Mouse (Mus musculus) CH12.LX (cell line): Measurements from ENCODE around the gene A930033H14Rik. TPM values are rescaled to one million over a fixed set of nuclear protein-coding genes. Genes with fewer than 3 reads are reported as not detected.

Experiments used
- DNase-seq: peaks from one replicate; pipeline ENCODE4 v3.0.0-alpha.2; 2013; ENCODE audit errors: extremely low read depth
- H3K27ac ChIP-seq: 2 replicates; pipeline ENCODE4 v1.5.1; 2012; ENCODE audit warnings: low read depth, mild to moderate bottlenecking, control low read depth, moderate library complexity; ENCODE audit not compliant: insufficient read depth
- H3K27me3 ChIP-seq: replicated peaks from 2 replicates; pipeline ENCODE3; 2012; ENCODE audit warnings: inconsistent platforms
- H3K36me3 ChIP-seq, 2 experiments: replicated peaks in 1 of 2; 2 replicates each; pipeline versions ENCODE3 to v1.6.1; 2012; ENCODE audit warnings: inconsistent platforms in 1 of 2, low read length in 1 of 2, mild to moderate bottlenecking in 1 of 2, mixed read lengths in 1 of 2, moderate library complexity in 1 of 2; ENCODE audit not compliant: control insufficient read depth in 1 of 2, insufficient read depth in 1 of 2
- H3K4me1 ChIP-seq, 2 experiments: 2 replicates each; pipeline ENCODE4 v1.6.1; 2012; ENCODE audit warnings: inconsistent platforms in 1 of 2, moderate library complexity in 1 of 2; ENCODE audit not compliant: insufficient read depth in 2 of 2, control insufficient read depth in 1 of 2
- H3K4me2 ChIP-seq: 2 replicates; pipeline ENCODE4 v1.6.1; 2012; ENCODE audit warnings: low read depth, mild to moderate bottlenecking, control low read depth; ENCODE audit not compliant: poor library complexity, insufficient read depth, severe bottlenecking
- H3K4me3 ChIP-seq, 3 experiments: fragments of 150-350 bp in 1 of 3; sonication (generic) in 1 of 3; replicated peaks in 1 of 3; 2 replicates each; pipeline versions ENCODE3 to v1.5.1; 2011 to 2012; ENCODE audit warnings: low read depth in 2 of 3, low read length in 2 of 3, mild to moderate bottlenecking in 2 of 3, moderate library complexity in 2 of 3, control low read depth in 1 of 3, improper control_type of control experiment in 1 of 3, inconsistent platforms in 1 of 3, mixed read lengths in 1 of 3; ENCODE audit not compliant: poor library complexity in 1 of 3
- H3K79me2 ChIP-seq: replicated peaks from 2 replicates; pipeline ENCODE4 v1.6.1; 2012; ENCODE audit warnings: mild to moderate bottlenecking, moderate library complexity; ENCODE audit not compliant: control insufficient read depth, poor library complexity, insufficient read depth, severe bottlenecking; ENCODE audit errors: extremely low read depth
- H3K9ac ChIP-seq: 2 replicates; pipeline ENCODE4 v1.6.1; 2012; ENCODE audit warnings: low read depth, mild to moderate bottlenecking, control low read depth, moderate library complexity; ENCODE audit not compliant: insufficient read depth
- H3K9me3 ChIP-seq: replicated peaks from 2 replicates; pipeline ENCODE3; 2012; ENCODE audit warnings: low read length, inconsistent platforms, mixed read lengths
- BHLHE40 ChIP-seq: IDR thresholded peaks from 2 replicates; pipeline ENCODE4 v1.6.1; 2011; ENCODE audit warnings: mild to moderate bottlenecking, low read depth, low read length, improper control_type of control experiment
- CHD2 ChIP-seq: IDR thresholded peaks from 2 replicates; pipeline ENCODE4 v1.6.1; 2011; ENCODE audit warnings: low read length, improper control_type of control experiment
- E2F4 ChIP-seq: IDR thresholded peaks from 2 replicates; pipeline ENCODE4 v1.6.1; 2011; ENCODE audit warnings: low read depth, low read length, improper control_type of control experiment; ENCODE audit not compliant: insufficient replicate concordance
- EP300 ChIP-seq: IDR thresholded peaks from 2 replicates; pipeline ENCODE4 v1.6.1; 2011; ENCODE audit warnings: low read length, improper control_type of control experiment
- ETS1 ChIP-seq: conservative IDR thresholded peaks from 2 replicates; pipeline ENCODE4 v1.6.1; 2012; ENCODE audit warnings: low read depth, mild to moderate bottlenecking, inconsistent platforms, low read length, improper control_type of control experiment, moderate library complexity
- HCFC1 ChIP-seq: IDR thresholded peaks from 2 replicates; pipeline ENCODE4 v1.6.1; 2012; ENCODE audit warnings: low read depth, mild to moderate bottlenecking, inconsistent platforms, low read length, improper control_type of control experiment
- KAT2A ChIP-seq: IDR thresholded peaks from 2 replicates; pipeline ENCODE4 v1.6.1; 2012; ENCODE audit warnings: low read length, improper control_type of control experiment, inconsistent platforms; ENCODE audit not compliant: insufficient replicate concordance
- MAFK ChIP-seq: IDR thresholded peaks from 2 replicates; pipeline ENCODE4 v1.6.1; 2011; ENCODE audit warnings: low read length, improper control_type of control experiment; ENCODE audit not compliant: insufficient replicate concordance
- NELFE ChIP-seq: IDR thresholded peaks from 2 replicates; pipeline ENCODE4 v1.6.1; 2011; ENCODE audit warnings: low read depth, low read length, improper control_type of control experiment
- NRF1 ChIP-seq: IDR thresholded peaks from 2 replicates; pipeline ENCODE4 v1.6.1; 2014; ENCODE audit warnings: low read depth, mild to moderate bottlenecking, inconsistent platforms, low read length, improper control_type of control experiment, moderate library complexity
- POLR2A ChIP-seq: IDR thresholded peaks from 2 replicates; pipeline ENCODE4 v1.6.1; 2011; ENCODE audit warnings: low read depth, mild to moderate bottlenecking, improper control_type of control experiment, low read length
- POLR2AphosphoS2 ChIP-seq: IDR thresholded peaks from 2 replicates; pipeline ENCODE4 v1.6.1; 2011; ENCODE audit warnings: low read depth, low read length, improper control_type of control experiment
- SIN3A ChIP-seq: IDR thresholded peaks from 2 replicates; pipeline ENCODE4 v1.6.1; 2012; ENCODE audit warnings: low read length, improper control_type of control experiment, inconsistent platforms
- UBTF ChIP-seq: IDR thresholded peaks from 2 replicates; pipeline ENCODE4 v1.6.1; 2012; ENCODE audit warnings: low read depth, mild to moderate bottlenecking, inconsistent platforms, low read length, improper control_type of control experiment, moderate library complexity
- USF1 ChIP-seq: IDR thresholded peaks from 2 replicates; pipeline ENCODE4 v1.6.1; 2014; ENCODE audit warnings: low read depth, mild to moderate bottlenecking, inconsistent platforms, low read length, improper control_type of control experiment
- ZKSCAN1 ChIP-seq: IDR thresholded peaks from 2 replicates; pipeline ENCODE4 v1.6.1; 2012; ENCODE audit warnings: low read depth, inconsistent platforms, low read length, improper control_type of control experiment, borderline replicate concordance
- dilution Hi-C: fragments of 300-500 bp; cut with MboI; formaldehyde crosslinking; loops from 2 replicates; pipeline ENCODE4 v1.14.3; 2020; ENCODE audit warnings: low sequenced_read_pairs; ENCODE audit not compliant: extremely low pct_unique_long_range_greater_than_20kb, extremely low pct_ligation_motif_present
- in situ Hi-C: fragments of 300-500 bp; cut with MboI; formaldehyde crosslinking; loops from 3 replicates; pipeline ENCODE4 v1.14.3; 2019; ENCODE audit warnings: low sequenced_read_pairs, low pct_ligation_motif_present, low pct_unique_long_range_greater_than_20kb, mixed read lengths
- polyA plus RNA-seq: library from polyadenylated mRNA; unstranded; fragments of >175 nt; gene quantifications from 2 replicates; pipeline ENCODE4 v1.2.1, GENCODE M21; 2012; ENCODE audit warnings: low read depth; ENCODE audit not compliant: insufficient read length
- total RNA-seq, 2 experiments: library from RNA; depleted of rRNA; stranded (reverse); fragments of 300-350 nt in 1 of 2; fragments of >200 nt in 1 of 2; gene quantifications; 2 replicates each; pipeline ENCODE4 v1.2.3; 2012 to 2014

The A930033H14Rik gene
- total and polyA plus RNA-seq, 3 experiments, result 0.13 to 0.85 (median 0.46) TPM

DNA sequence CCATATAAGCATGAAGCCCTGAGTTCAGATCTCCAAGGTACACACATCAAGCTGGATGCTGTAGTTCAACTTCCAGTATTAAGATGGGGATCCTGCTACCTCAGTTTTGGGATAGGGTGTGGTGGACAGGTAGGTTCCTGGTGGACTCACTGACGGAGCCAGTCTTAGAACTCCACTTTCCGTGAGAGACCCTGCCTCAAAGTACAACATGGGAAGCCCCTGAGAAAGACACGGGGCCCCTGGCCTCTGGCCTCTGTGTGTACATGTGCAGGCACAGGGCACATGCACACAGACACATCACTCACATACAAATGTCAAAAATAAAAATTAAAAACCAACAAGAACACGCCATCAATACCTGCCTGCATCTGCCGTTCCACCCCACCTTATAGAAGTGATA, 12.6 kb upstream of the A930033H14Rik start:
- no peak for DNase-seq
- Histone ChIP-seq H3K27ac (no peak overlapping the region), H3K4me2 (no peak overlapping the region), H3K36me3 (no peaks in the 10 kb centered on the region), H3K9me3 (no peaks in the 10 kb centered on the region), H3K4me3 (no peak overlapping the region), H3K27me3 (no peaks in the 10 kb centered on the region), H3K9ac (no peak overlapping the region), H3K79me2 (peaks cover 3% of the 10 kb centered on the region; the same call in 1 of the 2 replicates), H3K4me1 (peaks cover 2 to 16% of the 10 kb centered on the region in 2 experiments; a peak in 3 of 4 replicates)
- dilution Hi-C loops (no loop called here), in situ Hi-C loops (no loop called here)
- TF ChIP-seq BHLHE40 (no peak), EP300 (no peak), ZKSCAN1 (no peak), ETS1 (no peak), NELFE (no peak), E2F4 (no peak)

DNA sequence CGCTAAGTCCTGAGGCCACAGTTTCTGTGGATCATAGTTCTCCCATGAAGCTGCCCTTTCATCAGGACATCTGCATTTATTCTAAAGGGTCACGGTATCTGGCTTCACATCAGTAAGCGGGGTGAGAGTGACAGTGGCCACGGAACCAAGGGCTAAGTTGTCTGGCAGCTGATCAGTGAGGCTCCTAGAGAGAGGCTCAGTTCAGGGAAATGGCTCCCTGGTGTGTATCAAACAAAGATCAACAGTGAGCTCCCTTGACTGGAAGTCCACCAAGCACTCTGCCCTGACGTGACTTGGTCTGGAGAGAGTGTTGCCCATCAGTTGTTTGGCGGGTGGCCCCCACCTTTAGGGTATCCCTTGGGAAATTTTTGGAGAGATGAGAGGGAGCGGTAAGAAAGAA, 11.4 kb upstream of the A930033H14Rik start:
- no peaks in the 10 kb centered on the region for H3K36me3 ChIP-seq
- in situ Hi-C loops (no loop called here), dilution Hi-C loops (no loop called here)
- no peaks in the 10 kb centered on the region for H3K27me3 ChIP-seq
- H3K4me2 ChIP-seq, result no peak overlapping the region
- TF ChIP-seq POLR2AphosphoS2 (no peak), UBTF (no peak), NRF1 (no peak), MAFK (no peak), HCFC1 (no peak), USF1 (no peak), KAT2A (no peak), CHD2 (no peak)
- peaks cover 3% of the 10 kb centered on the region; the same call in 1 of the 2 replicates for H3K79me2 ChIP-seq
- peaks cover 5 to 22% of the 10 kb centered on the region in 2 experiments; a peak in 3 of 4 replicates for H3K4me1 ChIP-seq
- H3K9me3 ChIP-seq, result no peaks in the 10 kb centered on the region
- no peak overlapping the region for H3K4me3 ChIP-seq
- no peak overlapping the region for H3K9ac ChIP-seq
- DNase-seq, result no peak
- no peak overlapping the region for H3K27ac ChIP-seq

DNA sequence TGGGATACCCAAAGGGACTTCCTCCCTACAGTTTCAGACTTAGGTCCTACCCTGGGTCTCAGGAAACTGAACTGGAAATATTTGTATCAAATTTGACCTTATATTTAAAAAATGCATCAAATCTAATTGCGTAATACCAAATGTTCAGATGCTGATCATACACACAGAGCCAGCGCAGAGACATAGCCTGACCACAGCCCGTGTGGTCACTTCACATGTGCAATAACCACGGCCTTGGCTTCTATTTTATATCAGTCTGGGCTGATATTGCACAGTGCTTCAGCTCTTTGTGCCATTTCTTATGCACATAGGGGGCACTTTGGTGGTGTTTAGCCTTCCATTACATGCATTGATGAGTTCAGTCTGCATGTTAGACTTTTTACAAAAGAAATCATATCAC, 10.3 kb upstream of the A930033H14Rik start:
- in situ Hi-C loops, result no loop called here

More for the DNA sequence above, 10.3 kb upstream of the A930033H14Rik start:
- no peaks in the 10 kb centered on the region for H3K9me3 ChIP-seq
- no peak overlapping the region for H3K4me2 ChIP-seq
- TF ChIP-seq SIN3A (no peak), POLR2AphosphoS2 (no peak), CHD2 (no peak), POLR2A (no peak), ETS1 (no peak), NELFE (no peak), UBTF (no peak)
- TF ChIP-seq, all 38 proteins: peak for 0
- Histone ChIP-seq H3K4me3 (no peak overlapping the region), H3K27ac (no peak overlapping the region), H3K27me3 (no peaks in the 10 kb centered on the region), H3K4me1 (peaks cover 8 to 22% of the 10 kb centered on the region in 2 experiments; a peak in 3 of 4 replicates), H3K36me3 (peaks cover 0 to 3% of the 10 kb centered on the region in 2 experiments), H3K9ac (no peak overlapping the region), H3K79me2 (peaks cover 3% of the 10 kb centered on the region; the same call in 1 of the 2 replicates)
- dilution Hi-C loops, result no loop called here
- no peak for DNase-seq
